Mouse (Mus musculus) WW6 (cell line): ENCODE measurements at regions not wholly inside any gene's neighbourhood (a gene's known extent, or its start where the extent isn't known, plus 50 kb on each side); places are given as distances from the start of the nearest gene placed in this dataset.
"Not testable (repeated sequence)": the region's sequence is repeated elsewhere in the genome, so short reads cannot be mapped to it uniquely, and the experiment has no call there.

Experiments
- DNase-seq: peaks from one replicate; pipeline ENCODE4 v3.0.0-alpha.2; 2013; ENCODE audit warnings: low read depth, low spot score

GRCm38 (mm10) chr1:43305349-43306278, 108.8 kb upstream of the Fhl2 start:
- DNase-seq, result no peak

- no peak for DNase-seq
Measured at GRCm38 (mm10) chr1:43310711-43311695, 114.2 kb upstream of the Fhl2 start.

- DNase-seq, result not testable (repeated sequence)
Measured at GRCm38 (mm10) chr1:43316331-43316730, 119.5 kb upstream of the Fhl2 start.

- no peak for DNase-seq
Measured at GRCm38 (mm10) chr1:43317076-43317871, 120.5 kb upstream of the Fhl2 start.

DNA sequence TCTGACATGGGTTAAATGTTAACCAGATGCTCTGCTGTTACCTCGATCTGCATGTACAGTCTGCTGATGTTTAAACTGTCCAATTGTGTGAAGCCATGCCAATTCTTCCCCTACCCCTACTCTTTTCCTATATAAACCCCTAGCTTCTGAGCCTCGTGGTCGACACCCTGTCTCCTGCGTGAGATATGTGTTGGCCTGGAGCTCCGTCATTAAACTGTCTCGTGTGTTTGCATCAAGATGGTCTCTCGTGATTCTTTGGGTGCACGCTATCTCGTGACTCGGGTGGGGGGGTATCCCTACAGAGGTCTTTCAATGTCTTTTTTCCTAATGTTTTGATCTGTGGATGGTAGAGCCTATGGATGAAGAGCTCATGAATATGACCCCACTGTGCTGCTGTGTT, 110.9 kb upstream of the Nck2 start:
- not testable (repeated sequence) for DNase-seq

- DNase-seq, result no peak
Measured at GRCm38 (mm10) chr1:43337168-43337784, 107.1 kb upstream of the Nck2 start.

DNA sequence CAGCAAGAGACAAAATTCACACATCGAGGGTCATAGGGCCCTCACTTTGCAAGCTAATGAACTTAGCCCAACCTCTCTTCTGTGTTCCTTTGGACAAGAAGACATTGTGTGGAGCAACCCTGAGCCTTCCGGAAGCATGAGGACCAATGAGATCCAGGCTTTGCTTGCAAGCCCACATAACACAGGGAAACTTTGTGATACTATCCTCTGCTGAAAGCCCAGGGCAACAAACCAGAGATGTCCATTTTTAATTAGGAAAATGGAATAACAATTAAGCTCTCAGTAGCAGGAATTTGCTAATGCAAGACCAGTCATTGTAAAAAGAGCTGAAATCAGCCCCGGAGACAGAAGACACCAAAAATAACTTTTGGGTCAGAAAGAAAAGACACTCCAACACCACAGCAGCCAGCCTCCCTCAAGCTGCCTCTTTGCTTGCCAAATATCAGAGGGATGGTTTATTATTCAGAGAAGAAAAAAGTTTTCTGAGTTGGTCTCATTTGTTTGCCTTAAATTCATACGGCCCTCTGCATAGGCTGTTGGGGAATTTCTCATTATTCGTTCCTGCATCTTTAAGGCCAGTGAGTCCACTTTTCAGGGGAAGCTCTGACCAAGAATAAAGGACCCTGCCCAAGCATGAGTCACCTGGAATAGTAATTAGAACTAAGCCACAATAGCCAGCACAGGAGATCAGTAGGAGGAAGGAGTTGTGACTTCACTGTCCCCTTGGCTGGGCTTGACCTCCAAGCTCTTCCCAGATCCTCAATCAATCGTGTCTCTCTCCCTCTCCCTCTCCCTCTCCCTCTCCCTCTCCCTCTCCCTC, 106.1 kb upstream of the Nck2 start:
- no peak for DNase-seq

DNA sequence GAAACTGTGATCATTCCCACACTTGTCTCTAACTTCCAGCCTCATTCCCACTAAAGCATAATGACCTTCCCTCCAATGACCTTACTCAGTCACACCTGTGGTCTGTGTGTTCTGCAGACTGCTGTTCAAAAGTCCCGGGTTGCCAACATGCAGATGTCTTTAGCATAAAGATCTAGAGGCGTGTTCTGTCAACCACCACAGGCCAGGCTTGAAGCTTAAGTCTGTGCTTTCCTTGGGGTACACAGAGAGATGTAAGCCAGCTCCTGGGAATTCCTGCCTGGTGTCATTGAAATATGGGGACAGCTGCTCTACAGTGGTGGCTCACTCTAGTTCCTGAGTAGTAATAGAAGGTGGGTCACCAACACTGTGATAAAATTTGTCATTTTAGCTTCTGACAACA, 101.5 kb upstream of the Nck2 start:
- DNase-seq, result no peak

GRCm38 (mm10) chr1:43343410-43343809, 101.0 kb upstream of the Nck2 start:
- no peak for DNase-seq

DNA sequence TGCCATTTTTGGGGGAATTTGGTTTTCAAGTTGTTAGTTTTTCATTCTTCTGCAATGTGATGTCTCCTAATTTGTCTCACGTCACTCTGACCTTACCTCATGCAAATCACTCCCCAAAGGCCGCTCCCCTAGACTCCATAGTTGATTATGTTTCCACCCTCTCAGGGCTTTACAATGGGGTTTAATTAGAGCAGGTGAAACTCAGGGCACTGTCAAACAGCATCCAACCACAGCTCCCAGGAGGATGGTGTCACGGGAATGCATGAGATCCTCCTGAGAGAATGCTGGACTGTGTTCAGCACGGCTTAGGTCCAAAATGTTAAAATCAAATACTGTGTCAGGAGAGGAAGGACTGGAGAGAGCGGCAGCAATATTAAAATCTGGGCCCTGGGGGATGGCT, 100.4 kb upstream of the Nck2 start:
- DNase-seq, result no peak

DNA sequence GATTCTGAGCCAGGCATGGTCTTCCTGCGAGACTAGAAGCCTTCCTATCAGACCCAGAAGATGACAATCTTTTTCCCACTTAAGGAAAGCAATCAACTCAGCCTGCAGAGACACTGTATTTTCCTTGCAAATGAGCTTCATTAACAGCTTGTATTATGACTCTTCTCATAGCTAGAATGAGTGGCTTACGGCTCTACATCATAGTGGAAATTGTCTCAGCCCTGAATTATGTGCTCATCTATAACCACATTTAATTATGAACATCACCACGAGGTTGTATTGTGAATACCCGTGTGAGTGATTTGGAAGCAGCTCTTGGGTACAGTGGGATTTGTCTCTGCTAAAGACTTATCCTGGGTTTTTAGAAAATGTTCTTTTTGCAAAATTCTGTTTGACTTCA, 97.2 kb upstream of the Nck2 start:
- no peak for DNase-seq

- DNase-seq, result no peak
Measured at GRCm38 (mm10) chr1:43349966-43350365, 94.4 kb upstream of the Nck2 start.

DNA sequence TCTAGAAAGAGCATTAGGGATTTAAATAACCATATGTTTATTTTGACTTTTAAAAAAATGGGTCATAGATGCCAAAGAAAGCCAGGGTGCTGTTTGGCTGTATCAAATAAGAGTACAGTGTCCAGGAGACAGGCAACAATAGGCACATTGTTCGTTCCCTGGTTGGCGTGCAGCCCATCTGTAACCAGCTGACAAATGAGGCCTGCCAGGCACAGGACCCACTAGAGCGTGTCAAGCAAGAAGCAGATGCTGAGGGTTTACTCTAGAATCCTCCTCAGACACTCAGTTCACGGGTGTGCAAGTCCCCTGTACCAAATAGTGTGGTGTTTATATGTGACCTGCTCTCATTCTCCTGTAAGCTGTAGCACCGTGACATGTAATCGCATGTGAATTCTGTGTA, 86.2 kb upstream of the Nck2 start:
- no peak for DNase-seq

- DNase-seq, result no peak
Measured at GRCm38 (mm10) chr1:43359662-43360061, 84.7 kb upstream of the Nck2 start.

DNA sequence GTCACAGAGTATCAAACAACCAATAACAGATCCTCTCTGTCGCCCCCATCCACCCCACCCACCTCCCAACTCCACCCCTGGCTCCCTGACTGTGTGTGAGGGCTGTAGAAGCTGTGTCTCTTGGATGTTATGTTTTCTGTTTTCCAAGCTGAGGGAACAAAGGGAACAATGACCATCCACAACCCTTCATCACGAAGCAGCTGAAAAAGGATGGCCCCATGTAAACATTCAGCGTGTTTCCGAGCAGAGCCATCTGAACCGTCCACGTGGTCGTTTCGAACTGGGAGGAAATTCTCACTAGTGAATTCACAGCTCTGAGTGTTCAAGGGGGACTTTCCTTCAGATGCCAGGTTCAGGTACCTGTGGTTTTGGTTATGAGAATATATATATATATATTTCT, 84.1 kb upstream of the Nck2 start:
- no peak for DNase-seq

- DNase-seq, result no peak
Measured at GRCm38 (mm10) chr1:43360741-43361140, 83.6 kb upstream of the Nck2 start.

DNA sequence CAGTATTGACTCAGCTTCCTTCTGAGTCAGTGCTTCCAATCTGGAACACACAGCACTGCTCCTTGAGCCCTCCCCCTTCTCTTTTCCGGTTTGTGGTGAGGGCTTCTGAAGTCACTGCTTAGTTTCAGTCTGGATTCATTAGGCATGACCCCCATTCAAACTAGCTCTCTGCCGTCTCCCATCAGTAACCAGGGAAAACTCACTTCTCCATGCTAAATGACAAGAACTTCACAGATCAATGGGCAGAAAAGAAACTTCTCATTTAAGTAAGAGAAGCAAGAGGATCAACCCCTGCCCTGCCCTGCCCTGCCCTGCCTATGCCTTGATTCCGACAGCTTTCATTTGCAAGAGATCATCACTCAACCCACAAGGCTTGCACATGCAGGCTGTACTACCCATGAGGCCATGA, 82.9 kb upstream of the Nck2 start:
- DNase-seq, result no peak

DNA sequence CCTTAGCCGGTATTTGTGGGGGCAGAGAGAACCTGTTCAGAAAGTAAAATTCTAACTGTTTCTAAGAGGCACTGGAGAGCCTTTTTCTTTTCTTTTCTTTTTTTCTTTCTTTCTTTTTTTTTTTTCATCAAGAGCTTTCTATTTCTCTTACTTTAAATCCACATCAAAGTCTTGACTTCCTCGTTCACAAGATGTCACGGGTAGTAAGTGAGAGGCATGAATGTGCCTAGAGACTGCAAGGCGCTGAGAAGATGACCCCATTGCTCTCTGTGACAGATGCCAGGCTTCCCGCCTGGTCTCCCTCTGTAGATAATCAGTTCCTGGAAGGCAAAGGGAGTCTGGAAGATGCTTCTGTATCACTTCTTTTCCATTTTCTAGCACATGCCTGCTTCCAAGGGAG, 82.2 kb upstream of the Nck2 start:
- DNase-seq, result no peak

- no peak for DNase-seq
Measured at GRCm38 (mm10) chr1:43363178-43363577, 81.2 kb upstream of the Nck2 start.

GRCm38 (mm10) chr1:43366433-43366832, 77.9 kb upstream of the Nck2 start:
- DNase-seq, result no peak
